Mouse (Mus musculus) right cerebral cortex, postnatal 14 days (tissue): ENCODE results near the gene Sept1.
A peak's percentile ranks its signal among the peaks of the same experiment; 100 is the strongest.

Experiments used
- DNase-seq: peaks from one replicate; pipeline ENCODE4 v3.0.0; 2022

The Sept1 gene

DNA sequence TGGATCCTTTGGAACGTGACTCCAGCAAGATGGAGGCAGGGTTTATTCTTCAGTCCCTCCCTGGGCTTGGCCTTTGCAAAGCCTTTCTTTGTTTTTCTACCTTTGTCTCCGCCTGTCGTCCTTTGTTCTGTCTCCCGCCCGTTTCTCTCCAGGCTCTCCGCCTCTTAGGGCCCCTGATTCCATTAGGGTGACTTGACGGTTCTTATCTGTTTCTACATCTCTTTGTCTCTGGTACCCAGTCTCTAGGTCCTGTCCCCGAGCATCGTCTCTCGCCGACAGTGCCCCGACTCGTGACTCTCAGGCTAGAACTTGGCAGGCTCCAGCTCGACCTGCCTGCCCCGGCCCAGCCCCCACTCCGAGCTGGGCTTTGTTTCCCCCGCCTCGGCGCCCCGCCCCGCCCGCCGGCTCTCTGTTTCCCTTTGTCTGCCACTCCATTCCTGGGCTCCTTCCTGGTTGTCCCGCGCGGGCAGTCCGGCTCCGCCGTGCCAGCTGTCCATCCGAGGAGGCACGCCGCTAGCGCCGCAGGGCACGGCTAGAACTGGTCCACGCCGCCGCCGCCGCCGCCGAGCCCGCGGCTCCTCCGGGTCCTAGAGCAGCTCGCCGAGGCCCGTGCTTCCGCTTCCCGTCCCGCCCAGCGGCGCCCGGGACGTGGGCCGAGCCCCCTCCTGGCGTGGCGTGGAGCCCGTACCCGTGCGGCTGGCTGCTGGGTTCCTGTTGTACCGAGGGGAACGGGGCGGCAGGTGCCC is at the start of gene Sept1, which contains the start of gene Zfp553:
TSS of gene Sept1 (minus strand) at position 509 of the 746 bp plus-strand sequence.
TSS of gene Zfp553 (plus strand) at position 440 of the 746 bp plus-strand sequence.
- peak; percentile 84 for DNase-seq

DNA sequence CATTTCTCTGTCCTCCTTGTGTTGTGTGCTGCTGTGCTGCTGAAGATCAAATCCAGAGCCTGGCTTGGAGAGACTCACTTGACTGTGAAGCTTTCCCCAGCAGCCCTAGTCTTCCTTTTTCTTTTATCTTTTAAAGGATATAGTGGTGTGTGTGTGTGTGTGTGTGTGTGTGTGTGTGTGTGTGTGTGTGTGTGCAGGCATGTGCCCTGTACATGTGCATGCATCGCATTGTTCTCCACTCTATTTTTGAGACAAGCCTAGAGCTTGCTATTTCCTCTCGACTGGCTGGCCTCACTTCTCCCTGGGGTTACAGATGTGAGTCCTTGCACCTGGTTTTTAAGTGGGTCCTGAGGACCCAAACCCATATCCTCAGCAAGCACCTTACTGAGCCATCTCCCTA is 49.3 kb upstream of the Sept1 start:
- DNase-seq = no peak

DNA sequence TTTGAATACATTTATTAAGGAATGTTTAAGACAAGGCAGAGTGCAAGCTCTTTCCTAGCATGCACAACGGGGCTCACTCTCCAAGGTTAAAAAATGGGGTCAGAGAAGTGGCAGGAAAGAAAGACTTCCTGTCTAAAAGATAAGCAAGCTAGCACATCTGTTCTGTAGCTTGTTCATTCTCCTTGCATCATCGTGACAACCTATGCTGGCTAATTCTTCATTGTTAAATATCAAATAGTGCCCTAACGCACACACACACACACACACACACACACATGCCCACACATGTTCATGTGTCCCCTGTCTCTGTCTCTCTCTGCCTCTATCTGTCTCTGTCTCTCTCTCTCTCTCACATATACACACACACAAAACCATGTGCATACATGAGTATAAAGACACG is 48.2 kb upstream of the Sept1 start:
- DNase-seq = no peak

DNA sequence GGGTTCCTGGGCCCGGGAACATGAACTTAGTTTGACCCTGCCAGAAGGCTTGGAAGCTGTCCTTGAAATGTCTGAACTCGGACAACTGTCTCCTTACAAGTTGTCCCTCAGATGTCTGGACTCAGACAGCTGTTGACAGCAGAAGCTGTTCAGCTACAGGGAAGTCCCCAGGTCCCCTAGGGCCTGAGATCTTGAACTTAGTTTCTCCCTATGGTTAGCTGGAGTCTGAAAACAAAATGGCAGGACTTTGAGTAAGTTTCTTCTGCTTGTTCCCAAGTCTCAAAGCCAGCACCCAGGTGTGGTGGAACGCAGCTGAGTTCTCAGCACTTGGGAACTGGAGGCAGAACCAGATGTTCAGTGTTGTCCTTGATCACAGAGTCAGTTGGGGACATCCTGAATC is 47.2 kb upstream of the Sept1 start:
- DNase-seq = no peak

DNA sequence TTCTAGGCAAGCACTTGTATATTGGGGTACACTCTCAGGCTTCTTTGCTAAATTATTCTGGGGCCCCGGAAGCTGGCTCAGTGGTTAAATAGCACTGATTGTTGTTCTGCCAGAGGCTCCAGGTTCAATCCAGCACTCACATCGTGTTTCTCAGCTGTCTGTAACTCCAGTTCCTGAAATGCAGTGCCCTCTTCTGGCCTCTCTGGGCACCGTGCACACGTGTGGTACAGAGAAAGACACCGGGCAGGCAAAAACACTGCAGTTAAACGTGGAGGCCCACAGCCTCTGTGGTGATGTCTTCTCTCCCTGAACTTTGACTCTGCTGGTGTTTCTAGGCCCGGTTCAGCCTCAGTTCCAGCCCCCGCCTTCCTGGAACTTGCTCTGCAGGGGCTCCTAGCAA is 45.4 kb upstream of the Sept1 start:
- DNase-seq = peak; percentile 36

DNA sequence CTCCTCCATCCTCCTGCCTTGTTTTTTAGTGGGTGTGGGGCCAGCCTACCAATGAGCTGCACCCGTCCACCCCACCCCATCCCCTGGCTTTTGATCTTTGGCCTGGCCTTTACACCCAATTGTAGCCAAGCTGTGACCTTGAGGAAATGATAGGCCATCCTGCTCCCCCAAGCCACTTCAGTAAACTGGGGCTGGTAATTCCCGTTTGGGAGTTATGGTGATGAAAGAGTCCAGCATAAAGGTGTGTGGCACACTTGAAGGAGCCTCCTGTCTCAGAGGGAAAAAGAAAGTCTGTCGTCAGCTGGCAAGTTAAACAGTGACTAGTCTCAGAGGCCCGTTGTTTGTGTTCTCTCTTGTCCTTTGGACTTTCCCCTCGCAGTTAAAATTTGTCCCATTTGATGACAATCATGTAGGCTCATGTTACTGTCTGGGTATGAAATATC is 43.6 kb upstream of the Sept1 start:
- no peak for DNase-seq

DNA sequence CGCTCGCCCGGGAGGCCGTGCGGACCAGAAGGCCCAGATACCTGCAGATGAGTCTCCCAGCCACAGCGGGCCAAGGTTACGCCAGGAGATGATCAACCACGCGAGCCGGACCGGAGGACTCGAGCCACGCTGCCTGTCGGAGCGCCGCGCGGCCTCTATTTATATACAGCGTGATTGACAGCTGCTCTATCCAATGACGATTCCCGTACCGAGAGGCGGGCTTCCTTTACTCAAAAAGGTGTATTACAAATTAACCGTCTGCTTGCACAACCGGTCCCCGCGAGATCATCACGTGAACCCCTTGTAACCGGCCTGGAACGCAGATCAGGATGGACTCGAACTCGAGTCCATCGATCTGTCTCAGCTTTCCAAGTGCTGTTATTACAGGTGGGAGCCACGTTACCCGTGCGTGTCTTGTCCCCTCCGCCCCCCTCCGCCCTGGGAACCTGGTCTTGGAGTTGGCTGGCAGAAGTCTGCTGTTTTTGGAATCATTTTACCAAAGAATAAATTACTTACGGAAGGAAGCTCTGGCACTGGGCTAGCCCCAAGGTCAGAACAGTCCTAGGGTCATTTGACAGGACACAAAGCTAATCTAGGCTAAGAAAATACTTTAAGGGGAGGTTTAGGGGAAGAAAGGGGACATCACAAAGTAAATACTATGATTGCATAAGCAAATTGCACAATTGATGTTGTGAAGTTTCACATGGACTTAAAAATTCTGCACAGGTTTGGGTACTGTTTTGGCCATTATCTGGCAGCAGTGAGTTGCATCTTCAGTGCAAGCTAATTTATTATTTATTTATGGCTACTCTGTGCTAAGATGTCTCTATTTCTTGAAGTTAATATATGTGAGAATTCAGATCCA is 41.2 kb upstream of the Sept1 start, which contains the start of gene Sephs2:
TSS of gene Sephs2 (minus strand) at position 131 of the 865 bp plus-strand sequence.
- DNase-seq = peak; percentile 93

DNA sequence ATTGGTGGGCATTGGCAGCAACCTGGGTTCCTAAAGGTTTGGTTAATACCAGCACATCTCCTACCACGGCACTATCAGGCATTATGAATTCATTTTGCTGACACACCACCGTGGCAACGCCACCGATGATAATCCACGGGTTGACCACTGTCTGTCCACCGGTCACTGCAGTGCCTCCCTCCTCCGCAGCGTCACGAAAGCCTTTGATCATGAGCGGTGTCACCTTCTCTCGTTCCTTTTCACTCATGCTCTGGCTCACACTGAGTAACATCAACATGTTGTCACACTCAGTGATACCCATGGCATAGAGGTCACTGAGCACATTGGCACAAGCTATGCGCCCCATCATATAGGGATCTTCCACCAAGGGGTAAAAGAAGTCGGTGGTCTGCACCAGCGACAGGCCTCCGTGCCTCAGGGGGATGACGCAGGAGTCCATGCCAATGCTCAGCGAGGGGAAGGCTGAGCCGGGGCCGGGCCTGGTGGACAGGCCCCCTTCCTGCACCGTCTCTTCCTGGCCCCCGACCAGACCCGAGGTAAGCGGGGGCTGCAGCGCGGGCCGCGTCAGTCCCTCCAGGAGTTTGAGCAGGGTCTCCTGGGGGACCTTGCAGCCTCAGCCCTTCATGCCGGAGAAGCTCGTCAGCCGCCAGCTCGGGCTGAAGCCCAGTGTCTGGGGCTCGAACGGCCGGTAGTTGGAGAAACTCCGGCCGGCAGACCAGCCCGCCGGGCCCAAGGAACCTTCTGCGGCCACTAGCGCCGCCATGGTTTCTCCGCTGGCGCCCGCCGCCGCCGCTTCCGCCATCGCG is 40.4 kb upstream of the Sept1 start:
- DNase-seq = peak; percentile 38

DNA sequence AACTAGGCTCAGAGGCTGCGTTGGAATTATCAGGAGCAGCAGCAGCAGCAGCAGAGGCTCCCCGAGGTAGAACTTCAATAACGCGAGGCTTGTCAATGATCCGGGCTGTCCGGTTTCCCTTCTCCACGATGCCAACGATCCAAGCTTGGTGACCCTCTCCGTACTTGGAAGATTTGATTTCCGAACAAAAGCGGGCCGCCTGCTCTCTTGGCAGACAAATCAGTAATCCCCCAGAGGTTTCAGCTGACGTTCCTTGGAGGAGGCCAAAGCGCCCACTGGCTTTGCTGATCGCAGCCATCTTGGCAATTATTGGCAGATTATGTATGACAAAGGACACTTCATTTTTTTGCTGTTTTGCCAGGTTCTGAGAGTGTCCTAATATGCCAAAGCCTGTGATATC is 39.6 kb upstream of the Sept1 start:
- no peak for DNase-seq

DNA sequence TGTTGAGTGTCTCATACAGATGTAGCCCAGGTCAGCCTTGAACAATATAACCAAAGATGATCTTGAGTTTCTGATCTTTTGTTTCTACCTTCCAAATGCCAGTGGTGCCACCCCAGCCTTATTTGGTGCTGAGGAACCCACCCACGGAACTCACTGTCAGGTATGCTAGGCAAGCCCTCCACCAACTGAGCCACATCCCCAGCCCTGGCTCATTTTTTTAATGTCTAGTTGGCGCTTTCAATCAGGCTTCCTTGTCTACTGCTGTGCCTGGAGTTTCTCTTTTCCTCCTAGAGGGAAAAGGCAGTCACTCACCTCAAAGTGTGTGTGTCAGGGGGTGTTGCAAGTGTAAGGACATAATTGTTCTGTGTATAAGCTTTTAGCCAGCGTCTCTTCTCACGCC is 38.2 kb upstream of the Sept1 start:
- DNase-seq = no peak

DNA sequence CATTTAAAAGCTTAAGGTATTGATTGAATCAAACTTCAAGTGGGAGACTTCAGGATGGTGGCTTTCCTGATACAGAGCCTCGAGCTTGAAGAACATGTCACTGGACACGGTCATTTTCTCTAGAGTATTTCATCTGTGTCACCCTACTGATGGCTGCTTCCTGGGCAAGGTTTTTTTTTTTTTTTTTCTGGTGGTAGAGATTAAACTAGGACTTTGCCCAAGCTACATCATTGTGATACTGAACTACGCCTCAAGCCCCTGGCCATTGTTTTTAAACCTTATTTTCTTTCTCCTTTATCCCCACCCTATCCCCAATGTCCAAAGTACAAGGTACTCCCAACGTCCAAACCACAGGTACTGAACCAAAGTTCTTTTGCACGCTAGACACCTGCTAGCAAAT is 37.7 kb upstream of the Sept1 start:
- no peak for DNase-seq

DNA sequence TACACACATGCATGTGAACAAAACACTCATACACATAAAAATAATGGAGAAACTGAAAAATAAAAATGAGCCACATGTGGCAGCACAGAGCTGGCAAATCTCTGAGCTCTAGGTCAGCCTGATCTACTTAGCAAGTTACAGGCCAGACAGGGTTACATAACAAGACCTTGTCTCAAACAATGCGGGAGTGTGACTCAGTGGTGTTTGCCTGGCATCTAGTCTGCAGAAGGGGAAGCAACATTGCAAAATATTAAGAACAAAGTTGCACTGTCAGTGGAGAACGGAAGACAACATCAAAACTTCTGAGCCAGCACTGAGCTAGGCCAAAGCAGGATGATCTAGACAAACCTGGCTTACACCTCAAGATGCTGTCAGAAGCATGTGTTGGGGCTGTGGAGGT is 37.3 kb upstream of the Sept1 start:
- no peak for DNase-seq

DNA sequence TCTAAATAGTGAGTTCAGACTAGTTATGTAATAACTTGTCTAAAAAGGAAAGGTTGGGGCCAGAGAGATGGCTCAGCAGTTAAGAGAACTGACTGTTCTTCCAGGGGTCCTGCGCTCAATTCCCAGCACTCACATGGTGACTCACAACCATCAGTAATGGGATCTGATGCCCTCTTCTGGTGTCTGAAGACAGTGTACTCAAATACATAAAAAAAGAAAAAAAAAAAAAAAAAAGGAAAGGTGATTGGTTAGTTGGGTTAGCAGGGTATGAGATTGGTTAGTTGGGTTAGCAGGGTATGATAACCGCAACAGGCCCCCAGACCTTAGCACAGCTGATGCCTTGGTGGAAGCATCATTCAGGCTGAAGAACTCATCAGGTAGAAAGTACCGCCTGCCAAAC is 30.6 kb upstream of the Sept1 start:
- DNase-seq = no peak

DNA sequence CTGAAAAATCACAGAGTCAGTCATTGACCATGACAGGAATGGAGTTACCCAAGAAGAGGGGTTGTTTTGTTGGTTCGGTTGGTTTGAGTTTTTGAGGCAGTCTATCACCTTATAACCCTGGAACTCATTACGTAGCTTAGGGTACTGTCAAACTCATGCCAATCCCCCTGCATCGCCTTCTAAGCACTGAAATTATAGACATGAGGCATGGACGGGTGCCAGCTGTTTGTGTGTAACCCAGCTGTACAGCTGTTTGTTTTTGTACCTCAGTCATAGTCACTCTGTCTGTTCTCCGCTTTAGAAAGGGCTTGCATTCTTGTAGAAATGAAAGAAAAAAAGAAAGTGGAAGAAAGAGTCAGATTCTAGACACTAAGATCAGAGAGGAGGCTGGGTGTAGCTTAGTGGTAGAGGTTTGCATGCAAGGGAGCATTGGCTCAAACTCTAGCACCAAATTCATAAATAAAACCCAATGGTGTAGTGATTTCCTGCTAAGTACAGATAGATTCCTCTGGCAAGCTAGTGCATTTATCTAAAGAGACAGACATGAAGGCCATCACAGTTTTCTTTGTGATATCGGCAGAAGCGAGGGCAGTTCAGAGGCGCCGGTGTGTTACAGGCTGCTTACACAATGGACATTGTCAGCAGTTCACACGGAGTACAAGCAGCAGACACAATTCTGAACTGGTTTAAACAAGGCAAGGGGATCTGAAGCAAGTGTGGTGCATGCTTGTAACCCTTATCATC is 29.5 kb upstream of the Sept1 start:
- DNase-seq = no peak

DNA sequence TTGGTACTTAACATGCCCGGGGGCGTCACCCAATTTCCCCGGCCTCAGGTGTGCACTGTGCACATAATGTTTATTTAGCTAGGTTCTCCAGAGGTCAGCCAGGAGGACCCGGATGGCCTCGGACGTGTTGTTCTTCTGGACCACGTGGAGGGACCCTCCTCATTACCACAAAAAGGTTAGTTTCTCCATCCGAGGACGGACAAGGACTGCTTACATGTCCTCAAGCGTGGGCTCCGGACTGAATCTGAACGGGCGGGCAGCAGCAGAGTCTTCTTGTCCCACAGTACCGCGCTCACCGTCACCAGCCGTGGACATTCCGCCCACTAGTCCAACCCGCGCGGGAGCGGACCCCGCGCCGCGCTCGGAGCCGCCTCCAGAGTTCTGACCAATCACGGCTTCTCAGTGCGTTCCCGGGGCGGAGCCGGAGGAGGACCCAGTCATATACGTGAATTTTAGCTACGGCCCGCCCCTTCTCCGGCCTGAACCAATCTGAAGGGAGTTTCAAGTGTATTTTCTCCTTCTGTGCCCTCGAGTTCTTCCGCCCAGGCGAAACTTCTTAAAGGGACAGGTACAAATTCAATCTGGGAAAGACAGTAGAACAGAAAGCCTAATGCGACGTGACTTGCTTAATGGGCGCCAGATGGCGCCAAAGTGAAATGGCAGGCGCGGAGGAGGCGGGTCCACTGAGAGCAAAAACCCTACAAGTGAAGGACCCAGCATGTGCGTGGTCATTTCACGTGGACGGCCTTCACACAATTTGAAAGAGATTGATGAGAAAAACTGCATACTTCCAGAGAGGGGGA is 27.6 kb upstream of the Sept1 start, which contains the start of gene Dctpp1:
TSS of gene Dctpp1 (minus strand) at position 401 of the 803 bp plus-strand sequence.
- peak; percentile 95 for DNase-seq

DNA sequence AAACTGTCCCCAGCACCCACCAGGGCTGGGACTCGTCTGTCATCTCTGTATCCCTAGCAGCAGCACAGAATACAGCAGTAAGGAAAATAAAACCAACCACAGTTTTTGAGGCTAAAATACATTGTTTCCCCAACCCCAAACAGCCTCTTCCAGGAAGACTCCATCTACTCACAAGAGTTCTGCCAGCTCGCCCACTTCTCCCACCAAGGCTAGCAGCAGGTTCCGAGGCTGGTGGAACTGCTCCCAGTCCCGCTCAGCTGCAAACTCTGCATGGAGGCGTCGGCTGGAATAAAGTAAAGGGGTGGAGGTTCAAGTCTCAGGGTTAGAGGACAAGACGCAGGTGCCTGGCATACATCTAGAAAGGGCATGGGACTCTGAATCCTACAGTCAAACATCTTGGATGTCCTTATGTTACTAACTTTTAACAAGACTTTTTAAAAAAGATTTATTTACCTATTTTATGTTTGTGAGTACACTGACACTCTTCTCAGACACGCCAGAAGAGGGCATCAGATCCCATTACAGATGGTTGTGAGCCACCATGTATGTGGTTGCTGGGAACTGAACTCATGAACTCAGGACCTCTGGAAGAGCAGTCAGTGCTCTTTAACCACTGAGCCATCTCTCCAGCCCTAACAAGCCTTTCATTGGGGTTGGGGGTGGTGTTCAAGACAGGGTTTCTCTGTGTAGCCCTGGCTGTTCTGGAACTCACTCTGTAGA is 26.4 kb upstream of the Sept1 start:
- no peak for DNase-seq

DNA sequence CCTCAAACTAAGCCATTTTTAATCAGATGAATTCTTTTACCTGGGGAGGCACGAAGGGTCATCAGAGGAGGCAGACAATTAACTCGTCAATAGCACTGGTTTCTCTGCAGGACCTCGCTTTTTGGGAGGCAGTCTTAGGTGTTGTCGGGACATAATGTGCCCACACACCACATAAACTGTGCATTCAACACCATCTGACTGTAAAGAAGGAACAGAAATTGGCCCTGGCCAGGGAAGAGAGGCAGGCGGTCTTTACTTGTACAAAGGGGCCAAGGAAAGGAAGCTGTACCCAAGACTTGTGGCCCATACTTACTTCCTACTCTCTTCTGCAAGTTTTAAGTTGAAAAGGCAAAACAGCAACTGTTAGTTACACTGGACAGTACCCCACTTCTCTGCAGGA is 23.6 kb upstream of the Sept1 start:
- DNase-seq = no peak

DNA sequence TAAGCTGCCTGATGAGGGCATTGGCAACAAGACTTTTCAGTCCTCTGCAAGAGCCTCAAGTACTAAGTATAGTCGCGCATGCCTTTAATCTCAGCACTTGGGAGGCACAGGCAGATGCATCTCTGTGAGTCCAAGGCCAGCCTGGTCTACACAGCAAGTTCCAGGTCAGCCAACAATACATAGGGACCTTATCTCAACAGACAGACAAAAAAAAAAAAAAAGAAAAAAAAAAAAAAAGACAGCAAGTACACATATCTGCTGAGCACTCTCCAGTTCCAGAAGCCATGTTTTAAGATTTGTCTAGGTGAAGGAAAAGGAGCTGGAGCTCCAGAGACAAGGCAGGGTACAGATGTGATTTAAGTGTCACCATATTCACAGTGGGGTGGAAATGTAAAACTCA is 23.0 kb upstream of the Sept1 start:
- no peak for DNase-seq

DNA sequence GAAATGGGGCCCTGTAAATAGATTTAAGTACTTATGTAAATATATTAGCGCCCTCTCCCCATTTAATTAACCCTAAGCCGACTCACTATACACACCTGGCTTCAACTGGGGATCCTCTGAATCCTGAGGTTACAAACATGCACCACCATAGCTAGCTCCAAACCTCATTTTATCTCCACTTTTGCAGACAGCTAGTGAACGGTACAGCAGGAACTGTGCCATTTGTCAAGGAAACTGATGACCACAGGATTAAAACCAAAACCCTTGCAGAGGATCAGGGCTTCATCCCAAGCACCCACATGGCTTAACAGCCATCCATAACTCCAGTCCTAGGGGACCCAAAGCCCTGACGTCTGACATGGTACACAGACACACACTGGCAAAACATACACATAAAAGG is 22.1 kb upstream of the Sept1 start:
- no peak for DNase-seq
